Mouse (Mus musculus) WW6 (cell line): ENCODE data around the gene Olfr553.
A peak's percentile ranks its signal among the peaks of the same experiment; 100 is the strongest.
"Not testable (repeated sequence)": the region's sequence is repeated elsewhere in the genome, so short reads cannot be mapped to it uniquely, and the experiment has no call there.

Experiments used
- DNase-seq: peaks from one replicate; pipeline ENCODE4 v3.0.0-alpha.2; 2013; ENCODE audit warnings: low read depth, low spot score

The Olfr553 gene

DNA sequence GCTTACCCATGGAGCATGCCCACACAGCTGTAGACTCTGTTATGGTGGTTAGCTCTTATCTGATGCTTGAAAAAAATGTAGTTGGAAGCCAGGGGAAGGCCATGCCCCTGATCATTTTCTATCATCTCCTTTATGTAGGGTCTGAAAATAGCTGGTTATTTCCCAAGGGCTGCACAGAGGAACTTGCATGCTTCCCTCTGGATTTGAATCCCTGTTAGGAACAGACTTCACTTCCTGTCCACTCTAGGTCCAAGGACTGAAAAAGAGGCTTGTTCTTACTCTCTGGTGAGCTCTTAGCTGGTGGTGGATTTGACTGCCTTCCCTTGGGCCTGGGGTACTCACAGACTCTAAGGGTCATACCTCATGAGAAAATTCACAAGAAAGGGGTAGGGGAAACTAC lies at the start of gene Olfr553:
TSS of gene Olfr553 (minus strand) at position 101 of the 400 bp plus-strand sequence.
- DNase-seq: no peak

DNA sequence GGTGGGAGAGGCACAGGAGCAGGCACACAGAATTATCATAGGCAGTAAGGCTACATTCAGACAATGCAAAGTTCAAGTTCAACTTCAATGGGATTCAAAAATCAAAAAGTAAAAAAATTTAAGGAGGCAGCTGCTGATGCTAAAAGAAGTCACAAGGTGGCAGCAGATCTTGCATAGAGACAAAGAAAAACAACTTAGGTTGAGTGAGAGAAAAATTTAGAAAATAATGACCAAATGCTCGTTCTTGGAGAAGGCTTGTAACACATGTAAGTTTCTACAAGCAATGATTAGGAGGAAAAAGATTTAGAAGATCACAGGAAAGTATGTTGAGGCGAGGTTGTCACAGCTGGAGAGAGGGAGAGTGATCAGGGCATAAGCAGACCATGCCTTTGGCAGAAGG lies 47.4 kb upstream of the Olfr553 start:
- no peak for DNase-seq

DNA sequence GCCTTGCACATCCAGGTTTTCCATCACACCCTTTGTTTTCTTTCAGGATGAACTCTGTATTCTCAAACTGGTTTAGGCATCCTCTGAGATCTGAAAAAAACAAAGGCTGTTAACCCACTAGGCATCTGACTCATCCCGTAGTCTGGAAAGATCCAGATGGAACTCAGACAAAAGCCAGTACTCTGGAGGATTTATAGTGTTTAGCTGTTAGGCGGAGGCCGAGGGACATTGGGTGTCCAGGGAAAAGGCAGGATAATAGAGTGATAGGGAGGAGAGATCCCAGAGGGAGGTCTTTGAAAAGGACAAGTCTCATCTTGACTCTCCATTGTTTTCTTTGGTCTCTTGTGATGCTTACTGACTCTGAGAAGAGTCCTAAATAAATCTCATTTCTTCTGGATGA lies 46.6 kb upstream of the Olfr553 start, which contains the start of gene Olfr556:
TSS of gene Olfr556 (plus strand) at position 301 of the 400 bp plus-strand sequence.
- DNase-seq: no peak

DNA sequence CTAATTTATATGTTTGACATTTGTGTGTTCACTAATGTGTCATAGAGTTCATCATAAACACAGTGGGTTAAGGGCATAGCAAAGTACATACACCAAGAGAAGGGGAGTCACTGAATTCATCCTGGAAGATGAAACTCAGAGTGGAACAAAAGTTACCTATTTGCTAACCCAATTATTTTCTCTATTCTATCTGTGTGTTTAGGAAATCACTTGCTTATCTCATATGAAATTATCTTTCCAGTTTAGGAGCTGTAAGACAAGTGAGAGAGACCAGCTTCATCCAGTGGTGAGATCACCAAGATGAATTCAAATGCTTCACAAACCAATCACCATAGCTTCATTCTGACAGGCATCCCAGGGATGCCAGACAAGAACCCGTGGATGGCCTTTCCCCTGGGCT lies 40.5 kb upstream of the Olfr553 start, which contains the start of gene Olfr555:
TSS of gene Olfr555 (plus strand) at position 301 of the 400 bp plus-strand sequence.
- no peak for DNase-seq

DNA sequence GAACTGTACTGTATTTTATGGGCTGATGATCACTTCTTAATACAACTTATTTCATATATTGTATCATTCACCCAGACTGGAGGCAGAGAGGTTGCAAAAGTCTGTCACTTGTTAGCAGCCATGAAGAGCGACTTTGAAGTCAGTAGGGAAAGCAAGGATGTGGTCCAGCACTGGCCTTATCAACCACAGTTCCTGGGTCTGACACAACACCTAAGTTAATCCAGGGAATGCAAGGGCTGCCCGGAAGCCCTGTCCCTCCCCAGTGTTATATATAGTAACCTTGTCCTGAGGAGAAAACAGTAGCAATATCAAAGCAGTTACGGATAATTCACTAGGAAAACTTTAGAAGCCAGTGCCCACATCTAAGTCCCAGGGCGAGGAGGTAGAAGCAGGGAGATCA lies 26.9 kb upstream of the Olfr553 start:
- not testable (repeated sequence) for DNase-seq

DNA sequence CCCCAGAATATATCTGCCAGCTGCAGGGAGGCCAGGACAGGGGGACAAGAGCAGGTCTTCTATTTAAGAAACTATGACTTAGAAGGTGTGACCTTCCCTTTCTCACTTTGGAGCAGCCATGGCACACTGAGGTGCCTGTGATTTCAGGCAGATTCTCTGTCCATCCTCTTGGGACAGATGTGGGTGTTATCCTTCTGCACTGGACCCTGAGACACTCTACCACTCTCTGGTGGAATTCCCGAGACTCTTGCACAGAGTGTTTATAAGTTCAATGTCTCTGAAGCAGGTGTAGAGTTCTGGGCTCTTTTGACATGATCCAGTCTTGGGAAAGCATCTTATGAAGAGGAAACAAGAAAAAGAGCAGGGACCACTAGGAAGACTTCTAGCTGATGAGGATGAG lies 20.1 kb upstream of the Olfr553 start, which contains the start of gene Olfr554:
TSS of gene Olfr554 (plus strand) at position 301 of the 400 bp plus-strand sequence.
- DNase-seq: no peak

DNA sequence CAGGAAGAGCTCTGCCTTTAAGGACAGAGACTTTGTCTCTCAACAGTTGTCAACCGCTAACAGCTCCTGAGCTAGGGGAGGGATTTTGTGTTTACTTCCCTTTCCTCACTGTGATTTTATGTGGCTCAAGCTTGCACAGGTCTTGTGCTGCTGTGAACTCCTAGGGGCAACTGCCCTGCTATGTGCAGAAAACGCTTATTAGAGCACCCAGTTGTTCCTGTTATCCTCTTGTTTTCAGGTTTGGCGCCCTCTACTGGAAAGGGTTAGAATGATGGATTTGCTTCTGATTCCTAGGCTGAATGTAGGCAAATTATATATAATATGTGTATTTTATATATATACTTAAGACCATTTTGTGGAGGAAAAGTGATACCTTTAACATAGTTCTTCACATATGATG lies 18.6 kb upstream of the Olfr553 start:
- DNase-seq: peak; percentile 24

DNA sequence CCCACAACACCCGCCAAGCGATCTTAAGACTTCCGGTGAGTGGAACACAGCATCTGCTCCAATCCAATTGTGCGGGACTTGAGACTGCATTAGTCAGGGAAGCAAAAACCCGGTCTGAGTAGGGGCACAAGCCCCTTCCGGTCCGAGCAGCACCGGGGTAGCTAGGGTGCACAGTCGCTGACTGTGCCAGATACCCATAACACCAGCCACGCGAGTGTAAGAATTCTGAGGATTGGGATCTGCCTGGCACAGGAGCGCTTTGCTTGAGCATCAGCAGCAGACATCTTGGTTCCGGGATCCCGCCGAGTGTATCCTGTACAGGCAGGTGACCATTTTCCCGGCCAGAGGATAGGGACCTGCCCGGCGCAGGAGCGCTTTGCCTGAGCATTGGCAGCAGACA lies 2.4 kb upstream of the Olfr553 start:
- peak; percentile 16 for DNase-seq

DNA sequence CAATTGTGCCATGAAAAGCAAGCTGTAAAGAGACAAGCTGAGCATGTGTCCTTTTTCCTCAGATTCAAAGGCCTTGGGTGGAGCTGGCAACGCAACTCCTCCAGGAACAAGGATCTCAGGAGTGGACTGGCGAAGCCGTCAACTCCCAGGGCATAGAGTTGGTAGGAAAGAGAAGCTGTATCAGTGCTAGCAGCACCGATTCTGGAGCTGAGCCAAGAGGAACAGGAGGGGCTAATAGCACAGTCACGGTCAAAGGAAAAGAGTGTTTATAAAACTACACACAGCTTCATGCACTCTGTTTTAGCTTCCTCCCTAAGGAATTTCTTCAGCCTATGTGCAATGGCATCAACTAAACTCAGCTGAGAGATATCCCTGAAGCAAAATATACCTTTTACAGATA lies 1.6 kb upstream of the Olfr553 start:
- no peak for DNase-seq

DNA sequence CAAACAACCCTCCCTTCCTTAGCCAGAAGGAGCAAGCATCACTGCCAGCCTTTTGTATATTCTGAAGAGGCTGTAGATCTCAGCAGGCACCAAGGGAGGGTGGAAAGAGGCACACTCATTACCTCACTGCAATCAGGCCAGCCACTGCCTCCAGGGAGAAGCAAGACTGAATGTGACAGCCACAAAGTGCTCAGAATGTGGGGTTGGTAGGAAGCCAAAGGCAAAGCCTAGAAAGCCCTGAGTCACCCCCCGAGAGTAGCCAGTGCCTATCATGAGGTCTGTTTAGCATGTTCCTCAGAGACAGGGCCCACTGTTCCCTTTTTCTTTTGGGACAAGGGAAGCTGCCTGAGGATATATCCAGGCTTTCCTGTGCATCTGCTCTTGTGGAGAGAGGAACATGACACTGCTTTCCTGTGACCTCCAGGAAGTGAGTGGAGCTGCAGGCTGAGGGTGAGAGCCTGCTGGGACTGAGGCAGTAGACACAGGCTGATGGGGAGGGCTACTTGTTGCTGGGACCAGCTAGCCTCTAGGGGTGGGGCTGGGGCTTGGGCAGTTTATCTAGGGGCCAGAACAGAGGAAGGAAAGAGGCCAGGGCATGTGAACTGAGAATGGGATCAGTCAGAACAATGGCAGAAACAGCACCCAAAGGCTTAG lies 20.5 kb downstream of the Olfr553 start, which contains the start of gene Olfr552:
TSS of gene Olfr552 (plus strand) at position 393 of the 654 bp plus-strand sequence.
- no peak for DNase-seq

DNA sequence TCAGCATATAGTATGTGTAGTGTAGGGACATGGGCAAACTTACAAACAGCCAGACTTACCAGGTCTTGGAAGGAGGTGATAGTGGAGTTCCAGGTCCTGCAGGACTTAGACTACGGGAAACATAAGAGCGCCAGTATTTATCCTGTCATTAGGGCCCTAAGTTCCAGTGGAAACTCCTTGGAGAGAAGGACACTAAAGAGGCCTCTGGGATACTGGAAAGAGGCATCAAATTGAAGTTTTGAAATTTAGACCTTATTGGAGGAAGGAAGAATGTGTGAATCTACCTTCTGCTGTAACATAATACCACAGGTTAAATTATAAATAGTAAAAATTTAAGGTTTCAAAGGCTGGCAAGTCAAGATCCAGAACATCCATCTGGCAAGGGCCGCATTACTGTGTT lies 26.2 kb downstream of the Olfr553 start, which contains the start of gene Olfr551:
TSS of gene Olfr551 (minus strand) at position 101 of the 400 bp plus-strand sequence.
- no peak for DNase-seq

DNA sequence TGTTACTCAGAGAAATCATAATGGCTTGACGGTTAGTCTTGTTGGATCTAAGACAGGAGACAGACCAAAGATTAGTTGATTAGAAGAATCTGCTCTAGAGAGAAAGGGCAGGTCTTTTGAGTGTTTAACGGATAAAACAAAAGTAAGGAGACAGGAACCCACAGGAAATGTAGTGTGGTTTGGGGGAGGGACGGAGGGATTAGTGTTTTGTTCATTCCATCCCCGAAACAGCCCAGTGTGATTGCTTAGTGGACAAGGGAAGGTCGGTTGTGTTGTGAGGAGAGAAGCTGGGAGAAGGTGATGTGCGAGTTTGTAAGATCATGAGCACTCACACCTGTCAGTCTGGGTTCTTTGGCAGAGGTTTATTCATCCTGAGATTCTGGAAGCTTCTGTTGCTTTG lies 42.0 kb downstream of the Olfr553 start:
- DNase-seq: no peak

DNA sequence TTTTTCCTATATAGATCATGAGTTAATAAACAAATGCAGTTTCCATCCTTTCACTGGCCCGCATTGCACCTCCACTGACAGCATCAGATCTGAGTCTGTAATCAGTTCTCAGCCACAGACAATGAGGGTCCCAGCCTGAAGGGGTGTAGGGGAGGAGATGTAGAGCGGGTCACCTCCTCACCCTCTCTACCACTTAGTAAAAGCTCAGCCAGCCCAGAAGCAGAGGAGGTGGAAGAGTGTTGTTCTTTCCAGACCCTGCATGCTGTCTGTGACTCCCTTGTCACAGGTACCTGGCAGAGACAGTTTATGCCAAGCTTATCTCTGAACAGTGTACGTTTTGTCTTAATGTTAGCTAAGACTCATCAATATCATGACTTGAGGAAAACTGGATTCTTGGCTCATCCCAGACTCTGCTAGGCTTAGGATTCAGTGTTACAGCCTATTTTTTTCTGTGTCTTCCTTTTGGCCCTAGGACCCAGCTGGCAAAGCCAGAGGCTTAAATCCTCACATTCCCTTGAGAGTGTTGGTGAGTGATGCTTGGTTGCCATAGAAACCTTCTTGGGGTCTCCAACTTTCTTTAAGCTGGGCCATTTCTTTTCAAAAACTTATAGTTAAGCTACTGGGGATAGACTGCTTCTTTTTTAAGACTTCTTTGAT lies 44.7 kb downstream of the Olfr553 start:
- no peak for DNase-seq

DNA sequence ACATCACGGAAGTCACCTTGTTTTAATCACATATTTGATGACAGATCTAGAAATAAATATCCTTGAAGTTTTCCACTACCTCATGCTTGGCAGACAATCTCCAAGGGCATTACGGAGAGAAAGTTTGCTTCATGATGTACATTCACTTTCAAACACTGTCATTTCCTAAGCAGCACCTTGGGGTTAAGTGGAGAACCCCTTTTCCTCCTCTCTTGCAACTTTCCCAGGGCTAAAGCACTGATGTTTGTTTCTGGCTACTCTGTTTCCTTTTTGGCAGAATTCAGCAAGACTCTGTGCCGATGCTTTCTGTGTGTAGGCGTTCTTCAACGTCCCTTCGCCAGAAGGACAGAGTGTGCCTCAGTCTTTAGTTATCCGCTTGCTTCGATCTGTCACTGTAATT lies 46.9 kb downstream of the Olfr553 start, which contains the start of gene Olfr550:
TSS of gene Olfr550 (plus strand) at position 301 of the 400 bp plus-strand sequence.
- no peak for DNase-seq

DNA sequence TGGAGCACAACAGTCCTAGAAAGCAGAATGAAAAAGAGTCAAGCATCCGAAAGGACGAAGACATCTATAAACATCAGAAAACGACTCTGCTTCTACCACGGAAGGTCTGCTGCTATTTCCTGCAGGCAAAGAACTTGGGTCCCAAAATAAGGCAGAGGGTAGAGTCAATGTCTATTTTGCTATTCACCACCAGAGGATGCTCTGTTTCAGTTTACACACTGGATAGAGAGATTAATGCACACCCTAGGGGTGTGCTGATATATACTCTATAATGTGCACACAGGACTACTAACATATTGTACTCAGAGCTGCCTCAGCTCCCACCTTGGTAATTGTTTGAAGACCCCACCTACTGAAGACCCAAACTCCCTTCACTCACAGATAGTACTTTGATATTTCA lies 51.8 kb downstream of the Olfr553 start:
- DNase-seq: no peak

DNA sequence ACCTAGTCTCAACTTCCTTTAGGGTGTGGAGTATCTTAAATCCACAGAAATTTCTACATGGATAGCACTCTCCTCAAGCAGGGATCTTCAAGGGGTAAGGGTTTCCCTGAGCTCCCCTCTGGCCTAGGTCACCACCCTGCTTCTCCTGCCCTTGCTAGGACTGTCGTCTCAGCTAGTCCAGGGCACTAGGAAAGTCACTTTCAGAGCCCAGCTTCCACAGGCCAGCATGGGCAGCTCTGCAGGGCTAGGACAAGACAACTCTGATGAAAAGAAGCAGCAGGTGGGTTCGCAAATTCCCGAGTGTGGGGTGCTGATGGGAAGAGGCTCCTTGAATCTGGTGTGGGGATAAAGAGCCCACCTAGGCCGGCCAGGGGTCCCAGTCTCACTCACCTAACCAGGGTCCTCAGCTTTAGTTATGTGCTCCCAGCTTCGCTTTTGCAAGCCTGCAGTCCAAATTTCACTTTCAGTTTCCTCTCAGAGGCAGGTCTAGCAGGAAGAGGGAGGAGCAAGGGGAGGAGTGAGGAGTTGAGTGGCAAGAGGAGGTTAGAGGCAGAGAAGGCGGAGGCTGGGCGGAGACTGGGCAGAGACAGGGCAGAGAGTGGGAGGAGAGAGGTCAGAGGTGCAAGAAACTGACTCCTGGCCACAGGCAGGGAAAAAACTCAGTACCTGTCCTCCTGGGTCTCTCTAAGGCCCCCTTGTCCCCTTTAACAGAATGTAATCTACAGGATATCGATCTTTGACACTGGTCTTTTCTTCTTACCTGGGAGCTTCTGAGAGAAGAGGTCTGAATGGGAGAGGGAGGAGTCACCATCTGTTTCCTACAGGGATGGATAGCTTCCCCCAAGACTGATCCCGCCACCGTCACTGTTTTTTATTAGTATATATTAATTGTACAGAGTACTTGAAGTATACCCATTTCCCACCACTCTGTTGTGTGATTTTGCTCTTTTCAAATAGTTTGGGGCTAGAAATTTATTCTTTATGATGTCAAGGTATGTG lies 52.7 kb downstream of the Olfr553 start, which contains the start of gene Trim21:
TSS of gene Trim21 (minus strand) at position 488 of the 999 bp plus-strand sequence.
- DNase-seq: peak; percentile 55
